Mouse (Mus musculus): ENCODE data around the gene Gpbp1. TPM values are rescaled to one million over a fixed set of nuclear protein-coding genes. Genes with fewer than 3 reads are reported as not detected.

Gene Gpbp1
- total RNA-seq (2021) = 10 to 100 TPM; 95.5 to 97.3 TPM
- long read RNA-seq, experiment 1, transcript Gpbp1-201 (13 exons, 3,694 nt) = major isoform, 53 of 121 reads
- long read RNA-seq, experiment 1, transcript Gpbp1-202 (12 exons, 3,299 nt) = minor isoform, 37 of 121 reads
- long read RNA-seq, experiment 1, partial matches to known transcripts = 14 of 121 reads
- long read RNA-seq, experiment 1, other reads (novel, unspliced or antisense) = 17 of 121 reads
- long read RNA-seq, experiment 2, transcript Gpbp1-202 (12 exons, 3,299 nt) = minor isoform, 34 of 109 reads
- long read RNA-seq, experiment 2, transcript Gpbp1-201 (13 exons, 3,694 nt) = major isoform, 61 of 109 reads
- long read RNA-seq, experiment 2, partial matches to known transcripts = 5 of 109 reads
- long read RNA-seq, experiment 2, other reads (novel, unspliced or antisense) = 9 of 109 reads

DNA sequence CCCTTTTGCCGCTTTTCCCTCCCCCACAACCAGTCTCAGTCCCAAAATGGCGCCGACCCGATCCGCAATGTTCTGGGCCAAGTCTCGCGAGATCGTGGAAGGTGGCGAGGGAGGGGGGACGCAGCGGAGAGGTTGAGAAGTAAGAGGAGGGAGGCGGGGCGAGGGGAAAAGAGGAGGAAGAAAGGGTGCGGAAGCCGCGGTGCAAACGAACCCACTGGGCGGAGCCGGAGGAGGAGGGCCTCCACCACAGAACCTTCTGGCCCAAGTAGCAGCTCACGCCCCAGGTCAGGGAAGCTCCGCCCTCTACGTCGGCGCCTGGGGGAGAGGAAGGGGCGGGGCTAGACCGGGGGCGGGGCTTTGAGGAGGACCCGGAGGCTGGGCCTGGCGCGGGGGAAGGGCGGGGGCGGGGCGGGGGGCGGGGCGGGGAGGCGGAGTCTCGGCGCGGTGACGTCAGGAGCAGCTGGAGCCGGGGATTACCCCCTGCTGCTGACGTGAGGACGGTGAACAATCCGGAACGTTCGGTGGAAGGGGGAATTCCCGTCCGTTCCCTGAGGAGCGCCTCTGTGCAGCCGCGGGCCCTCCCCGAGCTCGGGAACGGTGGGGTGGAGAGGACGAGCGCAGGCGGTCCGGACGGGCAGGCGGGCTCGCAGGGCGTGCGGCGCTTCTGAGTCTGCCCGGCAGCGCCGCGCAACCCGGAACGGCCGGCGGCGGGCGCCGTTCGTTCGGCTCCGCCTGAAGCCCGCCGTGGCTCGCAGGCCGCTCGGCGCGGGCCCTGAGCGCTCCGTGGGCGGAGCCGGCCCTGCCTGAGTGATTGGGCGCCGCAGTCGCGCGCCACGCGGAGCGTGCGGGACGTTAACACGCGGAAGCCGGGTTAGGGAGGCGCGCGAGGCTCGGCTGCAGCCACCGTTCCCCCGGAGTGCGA, at the start of gene Gpbp1:
TSS of gene Gpbp1 (minus strand) at position 310 of the 922 bp plus-strand sequence.
- DNase-seq (ENCODE audit: low spot score in 2 of 2) = peak; percentile 100

DNA sequence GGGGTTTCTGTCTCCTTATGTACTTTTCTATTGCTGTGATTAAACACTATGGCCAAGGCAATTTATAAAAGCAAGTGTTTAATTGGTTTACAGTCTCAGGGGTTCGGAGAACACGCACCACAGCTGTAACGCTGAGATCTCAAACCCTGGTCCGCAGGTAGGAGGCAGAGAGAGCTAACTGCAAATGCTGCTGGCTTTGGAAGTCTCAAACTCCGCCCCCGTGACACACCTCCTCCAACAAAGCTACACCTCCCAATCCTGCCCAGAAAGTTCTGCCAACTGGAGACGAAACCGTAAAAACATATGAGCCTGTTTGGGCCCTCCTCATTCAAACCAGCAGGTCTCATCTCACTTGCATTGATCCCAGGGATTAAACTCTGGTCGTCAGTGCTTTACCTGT, 47.8 kb upstream of the Gpbp1 start:
- DNase-seq (ENCODE audit: low spot score in 2 of 2) = no peak

DNA sequence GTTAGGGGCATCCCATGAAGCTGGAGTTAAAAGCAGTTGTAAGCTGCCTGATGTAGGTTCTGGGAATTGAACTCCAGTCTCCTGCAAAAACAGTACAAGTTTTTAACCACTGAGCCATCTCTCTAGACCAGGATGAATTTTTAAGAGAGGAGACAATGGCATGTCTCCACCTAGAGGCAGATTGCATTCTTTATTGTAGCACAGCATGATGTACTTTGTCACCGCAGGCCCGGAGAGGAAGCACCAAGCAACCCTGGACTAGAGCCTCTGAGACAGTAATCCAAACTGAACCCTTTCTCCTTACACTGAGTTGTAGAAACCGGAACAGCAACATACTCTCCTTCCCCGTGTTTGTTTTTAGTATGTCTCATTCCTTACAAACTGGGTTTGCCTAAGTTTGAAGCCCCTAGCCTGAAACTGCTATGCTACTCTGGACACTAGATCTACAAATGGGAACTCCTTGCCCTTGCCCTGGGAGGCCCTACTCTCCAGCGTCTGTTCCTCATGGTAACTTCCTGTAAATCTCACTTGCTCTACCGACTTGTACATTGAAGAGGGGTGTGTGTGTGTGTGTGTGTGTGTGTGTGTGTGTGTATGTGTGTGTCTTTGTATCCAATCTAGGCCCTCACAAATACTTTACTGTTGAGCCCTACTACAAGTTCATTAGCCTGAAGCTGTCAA, 46.4 kb upstream of the Gpbp1 start:
- DNase-seq (ENCODE audit: low spot score in 2 of 2) = no peak

DNA sequence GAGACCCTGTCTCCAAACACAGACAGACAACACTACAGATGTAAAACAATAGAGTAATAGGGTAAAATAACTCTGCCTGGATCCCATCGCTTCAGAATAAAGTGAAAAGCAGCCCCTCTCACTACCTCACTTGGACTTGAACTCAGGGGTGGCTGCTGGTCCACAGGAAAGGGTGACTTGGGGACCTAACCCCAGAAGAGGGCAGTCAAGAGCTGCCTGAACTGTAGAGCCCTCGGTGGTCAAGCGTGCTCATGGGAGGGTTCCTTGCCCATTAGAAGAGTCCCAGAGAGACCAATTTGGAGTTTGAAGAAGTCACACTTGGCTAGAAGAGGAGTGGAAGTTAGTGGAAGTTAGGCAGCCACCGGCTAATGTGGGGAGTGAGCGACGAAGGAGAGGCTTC, 44.2 kb upstream of the Gpbp1 start:
- no peak for DNase-seq (ENCODE audit: low spot score in 2 of 2)

DNA sequence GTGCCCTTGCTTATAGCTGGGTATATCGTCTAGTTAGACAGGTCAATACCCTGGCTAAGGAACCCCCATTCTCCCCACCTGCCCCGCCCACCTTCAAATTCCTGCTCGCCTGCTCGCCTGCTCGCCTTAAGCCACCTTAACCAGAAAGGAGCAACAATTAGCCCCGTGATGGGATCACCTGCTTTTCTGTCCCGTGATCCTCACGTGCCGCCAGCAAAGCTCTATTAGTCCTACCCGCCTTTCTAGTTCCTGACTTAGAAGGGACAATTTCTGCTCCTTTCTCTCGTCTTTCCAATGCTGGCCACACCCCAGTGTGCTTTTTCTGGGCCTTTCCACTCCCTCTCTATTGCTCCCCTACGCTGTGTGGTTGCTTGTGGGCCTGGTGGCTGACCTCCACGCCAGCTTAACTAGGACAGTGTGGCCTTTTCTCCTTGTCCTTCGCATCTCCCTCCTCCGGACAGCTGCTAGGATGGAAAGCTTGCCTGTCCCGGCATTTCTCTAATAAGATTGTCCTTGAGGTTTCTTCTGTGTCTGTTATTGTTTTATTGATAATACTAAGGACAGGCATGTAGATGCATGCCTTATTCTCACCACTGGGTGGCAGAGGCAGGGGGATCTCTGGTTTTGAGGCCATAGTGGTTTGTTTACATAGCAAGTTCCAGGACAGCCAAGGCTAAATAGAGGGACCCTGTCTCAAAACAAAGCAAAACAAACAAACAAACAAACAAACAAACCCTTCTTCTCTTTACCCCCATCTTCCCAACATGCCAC, 42.5 kb upstream of the Gpbp1 start:
- DNase-seq (ENCODE audit: low spot score in 2 of 2) = no peak

DNA sequence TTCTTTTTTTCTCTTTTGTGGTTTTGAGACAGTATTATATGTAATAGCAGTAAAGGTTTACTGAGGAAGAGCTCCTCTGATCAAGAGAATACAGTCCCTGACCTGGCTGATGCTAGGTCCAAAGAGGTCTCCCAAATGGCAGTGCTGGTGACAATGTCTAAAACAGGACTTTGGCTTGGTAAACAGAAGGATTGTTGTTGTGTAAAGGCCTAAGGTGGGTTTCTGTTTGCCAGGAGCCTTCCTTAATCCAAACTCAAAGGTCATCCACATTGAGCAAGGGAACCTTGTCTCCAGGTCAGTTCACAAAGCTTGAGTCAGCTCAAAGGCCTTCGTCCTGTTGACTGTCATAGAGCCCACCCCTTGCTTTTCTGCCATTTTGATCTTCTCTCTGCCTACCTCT, 41.8 kb upstream of the Gpbp1 start:
- no peak for DNase-seq (ENCODE audit: low spot score in 2 of 2)

DNA sequence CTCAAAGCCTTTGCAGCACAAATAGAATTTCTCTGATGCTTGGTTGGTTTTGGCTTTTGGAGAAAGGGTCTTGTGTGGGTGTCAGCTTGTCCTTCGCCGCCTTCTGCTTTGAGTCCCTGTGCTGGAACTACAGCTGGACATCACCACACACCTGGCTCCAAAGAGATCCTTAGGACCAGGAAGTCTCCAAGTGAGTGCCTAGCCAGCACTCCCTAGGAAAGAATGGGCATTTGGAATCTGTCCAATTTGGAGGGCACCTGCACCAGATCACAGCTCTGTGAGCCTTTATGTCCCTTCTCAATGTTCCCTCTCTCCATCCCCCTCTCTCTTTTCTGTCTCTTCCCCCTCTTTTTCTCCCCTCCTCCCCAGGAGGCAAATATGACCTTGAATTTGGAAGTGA, 34.4 kb upstream of the Gpbp1 start:
- DNase-seq (ENCODE audit: low spot score in 2 of 2) = no peak

DNA sequence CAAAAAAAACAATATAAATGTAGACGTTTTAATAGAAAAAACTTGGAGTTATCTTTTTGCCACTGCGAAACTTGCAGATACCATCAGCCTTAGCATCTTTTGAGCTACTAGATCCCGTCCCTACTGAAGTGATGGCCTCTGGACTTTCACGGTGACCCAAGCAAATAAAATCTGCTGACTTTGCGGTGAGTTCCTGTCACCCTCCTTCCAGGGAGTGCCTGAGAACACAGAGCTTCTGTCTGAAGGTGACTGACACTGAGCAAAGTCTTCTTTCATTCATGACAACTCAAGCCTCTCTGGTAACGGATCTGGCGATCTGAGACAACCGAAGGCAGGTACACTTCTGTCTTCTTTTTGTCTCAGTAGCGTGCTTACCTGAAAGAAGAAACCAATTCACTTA, 32.4 kb upstream of the Gpbp1 start:
- no peak for DNase-seq (ENCODE audit: low spot score in 2 of 2)

DNA sequence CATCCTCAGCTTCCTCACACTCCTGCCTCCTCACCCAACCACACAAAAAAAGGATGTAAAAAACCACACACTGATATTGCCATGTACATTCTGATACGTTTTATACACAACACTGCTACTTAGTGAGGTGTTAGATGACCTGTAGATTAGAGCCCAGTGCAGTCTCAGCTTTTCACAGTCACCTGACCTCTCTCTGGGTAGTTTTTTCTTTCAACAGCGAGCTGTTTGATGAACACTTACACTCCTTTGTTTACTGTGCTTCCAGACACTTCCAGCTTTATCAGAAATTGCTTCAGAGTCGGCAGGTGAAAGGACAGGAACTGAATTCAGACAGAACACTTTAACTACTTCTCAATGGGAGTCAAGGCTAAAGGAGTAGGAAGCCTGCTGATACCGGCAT, 30.5 kb upstream of the Gpbp1 start:
- no peak for DNase-seq (ENCODE audit: low spot score in 2 of 2)

DNA sequence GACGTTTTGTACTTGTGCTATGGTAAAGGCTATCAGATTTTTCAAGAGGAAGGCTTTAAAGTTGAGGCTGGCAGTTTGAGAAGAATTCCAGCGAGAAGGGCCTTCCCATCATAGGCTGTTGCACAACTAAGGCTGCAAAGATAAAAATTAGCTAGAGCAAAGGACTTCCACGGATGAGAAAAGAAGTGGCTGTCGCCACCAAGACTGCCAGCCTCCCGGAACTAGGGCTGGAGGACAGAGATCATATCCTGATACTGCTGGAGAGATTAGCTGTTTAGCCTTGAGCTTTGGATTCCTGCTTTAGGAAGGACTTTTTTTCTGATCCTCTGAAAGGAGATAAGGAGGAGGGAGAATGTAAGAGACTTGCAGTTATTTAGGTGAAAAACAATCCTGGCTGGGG, 28.4 kb upstream of the Gpbp1 start:
- DNase-seq (ENCODE audit: low spot score in 2 of 2) = no peak

DNA sequence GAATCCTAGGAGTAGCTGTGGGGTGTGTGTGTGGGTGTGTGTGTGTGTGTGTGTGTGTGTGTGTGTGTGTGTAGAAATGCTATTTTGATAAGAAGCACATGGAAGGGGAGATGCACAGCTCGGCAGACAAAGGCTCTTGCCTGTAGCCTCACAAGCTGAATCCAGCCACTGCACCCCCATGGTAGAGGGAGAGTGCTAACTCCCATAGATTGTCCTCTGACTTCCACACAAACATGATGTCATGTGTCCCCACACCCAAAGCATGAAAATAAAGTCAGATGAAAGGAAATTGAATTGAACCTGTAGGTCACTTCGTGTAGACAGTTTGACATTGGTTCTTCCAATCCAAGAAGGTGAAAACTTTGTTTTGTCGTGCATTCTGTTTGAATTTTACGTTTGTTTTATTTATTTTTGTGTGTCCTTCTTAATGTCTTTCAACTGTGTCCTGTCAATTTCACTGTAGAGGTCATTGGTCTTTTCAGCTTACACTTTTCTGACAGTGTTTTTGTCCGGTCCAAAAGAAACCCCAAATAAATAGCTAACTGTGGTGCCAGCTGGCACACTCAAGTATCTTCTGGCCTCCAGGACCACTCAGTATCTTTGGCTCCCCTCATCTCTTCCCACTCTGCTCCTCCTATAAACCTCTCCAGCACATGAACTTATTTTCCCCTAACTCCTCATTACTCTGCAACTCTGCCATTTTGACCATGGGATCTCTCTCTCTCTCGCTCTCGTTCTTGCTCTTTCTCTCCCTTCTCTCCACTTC, 26.7 kb upstream of the Gpbp1 start:
- no peak for DNase-seq (ENCODE audit: low spot score in 2 of 2)

DNA sequence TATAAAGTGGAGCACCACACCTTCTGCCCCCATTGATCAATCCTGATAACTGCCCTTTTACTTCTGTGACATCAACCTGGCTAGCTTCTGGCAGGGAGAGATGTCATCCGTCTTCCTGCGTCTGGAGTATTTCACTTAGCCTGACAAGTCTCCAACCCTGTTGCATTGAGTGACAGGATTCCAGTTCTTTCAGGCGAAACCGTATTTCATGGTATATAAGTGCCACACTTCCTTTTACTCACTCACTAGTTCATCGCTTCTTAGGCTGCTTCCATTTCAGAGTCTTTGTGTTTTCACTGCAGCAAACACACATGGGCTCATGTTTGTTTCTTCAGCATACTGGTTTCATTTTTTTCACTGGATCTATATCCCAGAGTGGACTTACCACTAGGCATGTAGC, 19.5 kb upstream of the Gpbp1 start:
- no peak for DNase-seq (ENCODE audit: low spot score in 2 of 2)

DNA sequence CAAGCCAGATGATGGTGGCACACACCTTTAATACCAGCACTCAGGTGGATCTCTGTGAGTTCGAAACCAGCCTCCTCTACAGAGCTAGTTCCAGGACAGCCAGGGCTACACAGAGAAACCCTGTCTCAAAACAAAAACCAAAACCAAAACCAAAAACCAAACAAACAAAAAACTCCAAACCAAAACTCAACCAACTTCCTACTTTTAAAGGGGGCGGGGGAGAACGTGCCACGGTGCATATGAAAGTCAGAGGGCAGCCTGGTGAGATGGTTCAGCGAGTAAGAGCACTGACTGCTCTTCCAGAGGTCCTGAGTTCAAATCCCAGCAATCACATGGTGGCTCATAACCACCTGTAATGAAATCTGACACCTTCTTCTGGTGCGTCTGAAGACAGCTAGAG, 18.7 kb upstream of the Gpbp1 start:
- DNase-seq (ENCODE audit: low spot score in 2 of 2) = no peak

DNA sequence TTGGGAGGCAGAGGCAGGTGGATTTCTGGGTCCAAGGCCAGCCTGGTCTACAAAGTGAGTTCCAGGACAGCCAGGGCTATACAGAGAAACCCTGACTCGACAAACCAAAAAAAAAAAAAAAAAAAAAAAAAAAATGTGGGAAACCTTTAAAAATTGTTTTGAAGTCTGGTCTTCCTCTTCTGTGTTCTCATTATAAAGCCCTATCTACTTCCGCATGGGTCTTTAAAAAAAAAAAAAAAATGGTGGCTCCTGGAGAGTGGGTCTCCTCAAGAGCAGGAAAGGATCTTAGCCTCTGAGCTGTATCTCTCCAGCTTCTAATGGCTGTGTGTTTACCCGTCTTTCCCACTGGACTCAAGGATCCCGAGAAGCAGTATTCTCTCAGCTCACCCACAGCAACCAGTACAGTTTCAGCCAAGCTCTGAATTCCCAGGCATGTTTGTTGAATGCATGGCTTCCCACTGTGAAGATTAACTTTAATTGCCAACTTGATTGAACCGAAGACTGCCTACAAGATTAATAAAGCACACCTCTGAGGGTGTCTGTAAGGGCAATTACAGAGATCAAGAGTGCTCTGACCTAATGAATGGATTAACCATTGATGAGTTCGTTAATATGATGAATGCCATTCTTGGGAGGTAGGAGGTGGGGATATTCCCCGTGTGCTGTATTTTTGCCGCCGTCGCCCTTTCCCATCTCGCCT, 4.6 kb upstream of the Gpbp1 start:
- DNase-seq (ENCODE audit: low spot score in 2 of 2) = no peak

DNA sequence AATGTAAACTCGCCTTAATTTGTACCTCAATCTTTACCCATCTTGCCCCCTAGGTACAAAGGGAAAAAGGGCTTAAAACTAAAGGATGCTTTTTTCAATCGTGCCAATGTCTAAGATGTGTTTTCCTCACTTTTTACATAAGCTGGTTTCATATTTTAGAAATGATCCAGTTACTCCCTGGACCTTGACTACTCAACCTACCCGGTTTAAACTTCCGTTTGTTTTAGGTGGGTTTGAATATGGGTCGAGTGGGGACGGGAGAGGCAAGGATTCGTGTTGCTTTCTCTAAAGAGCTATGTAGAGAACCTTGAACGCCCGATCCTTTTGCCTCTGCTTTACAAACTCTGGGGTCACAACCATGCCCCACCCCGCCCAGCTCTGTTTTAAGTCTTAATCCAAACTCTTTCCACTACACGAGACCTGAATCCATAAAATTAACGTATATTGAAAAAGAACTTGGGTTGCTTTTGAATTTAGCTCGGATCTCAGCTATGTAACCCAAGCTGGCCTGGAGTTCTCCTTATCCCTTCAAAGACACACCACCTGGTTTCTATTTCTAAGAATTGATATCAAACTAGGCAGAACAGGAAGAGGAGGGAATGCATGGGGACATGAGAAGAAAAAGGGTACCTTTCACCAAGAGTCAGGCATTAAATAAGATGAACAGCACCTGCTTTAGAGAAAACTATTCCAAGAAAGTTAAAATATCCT, 1.3 kb upstream of the Gpbp1 start:
- DNase-seq (ENCODE audit: low spot score in 2 of 2) = no peak

DNA sequence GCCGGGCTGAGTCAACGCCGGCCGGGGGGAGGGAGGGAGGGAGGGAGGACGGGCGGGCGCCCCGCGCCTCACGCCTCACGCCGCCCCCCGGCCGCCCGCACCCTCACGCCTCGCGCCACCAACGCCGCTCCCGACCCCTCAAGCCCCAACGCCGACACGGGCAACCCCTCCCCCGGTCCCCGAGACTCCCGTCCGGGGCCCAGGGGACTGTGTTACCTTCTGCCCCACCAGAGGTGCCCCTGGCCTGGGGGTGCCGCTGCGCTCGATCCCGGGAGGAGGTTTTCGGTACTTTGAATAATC, 459 bp downstream of the Gpbp1 start:
- DNase-seq (ENCODE audit: low spot score in 2 of 2) = no peak

DNA sequence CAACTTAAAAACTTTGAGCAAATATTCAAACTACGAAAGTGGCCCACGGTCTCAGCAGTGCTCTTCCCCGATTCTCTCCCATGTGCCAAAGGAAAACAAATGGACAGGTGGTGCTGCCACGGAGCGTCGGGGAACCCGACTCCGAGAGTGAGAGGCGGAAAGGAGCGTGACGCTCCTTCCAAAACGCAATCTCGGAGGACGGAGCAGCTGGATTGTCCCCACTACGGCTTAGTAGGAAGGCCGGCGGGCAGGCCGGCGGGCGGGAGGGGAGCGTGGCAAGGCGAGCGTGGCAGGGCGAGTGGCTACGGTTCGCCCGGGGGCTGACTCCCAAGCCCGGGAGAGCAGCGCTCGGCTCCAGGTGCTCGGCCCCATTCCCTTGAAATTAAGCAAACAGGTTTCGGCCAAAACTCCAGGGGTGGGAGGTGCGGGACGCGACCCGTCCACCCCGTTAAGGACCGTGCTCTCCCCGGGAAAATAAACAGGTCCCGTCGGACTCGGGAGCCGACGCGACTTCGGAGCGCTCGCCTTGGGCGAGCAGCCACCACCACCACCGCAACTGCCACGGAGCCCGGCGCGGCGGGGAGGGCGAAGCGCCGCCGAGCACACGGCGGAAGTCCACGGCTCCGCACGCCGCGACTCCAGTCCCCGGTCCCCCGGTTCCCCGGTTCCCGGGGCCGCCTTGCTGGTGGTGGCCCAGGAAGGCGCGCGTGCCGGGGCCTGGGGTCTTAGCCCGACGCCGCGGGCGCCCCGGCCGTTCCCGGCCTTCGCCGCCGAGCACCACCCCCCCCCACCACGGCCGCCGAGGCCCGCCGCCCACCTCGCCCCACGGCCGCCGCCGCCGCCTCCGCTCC, 1.0 kb downstream of the Gpbp1 start:
- DNase-seq (ENCODE audit: low spot score in 2 of 2) = peak; percentile 36 to 48

DNA sequence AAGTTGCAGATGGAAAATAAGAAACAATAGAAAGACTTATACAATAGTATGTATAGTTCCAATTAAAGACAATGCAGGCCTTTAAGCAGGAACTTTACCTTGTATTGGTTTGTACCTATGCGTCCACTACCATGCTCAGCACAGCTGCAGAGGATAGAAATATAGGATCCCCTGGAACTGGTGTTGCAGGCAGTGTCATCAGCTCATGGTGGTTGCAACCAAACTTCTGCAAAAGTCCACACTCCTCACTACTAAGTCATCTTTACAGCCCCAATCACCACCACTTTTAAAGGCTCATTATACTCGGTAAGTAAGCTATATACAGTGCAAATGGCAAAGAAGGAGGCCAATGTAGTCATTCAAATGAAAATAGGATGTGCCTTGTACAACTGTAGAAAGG, 12.2 kb downstream of the Gpbp1 start:
- no peak for DNase-seq (ENCODE audit: low spot score in 2 of 2)

Data from left cerebral cortex, adult 18-20 months (tissue).